Mouse (Mus musculus) cerebellum, adult 11 months (tissue): ENCODE data around the gene Mrpl49.

Source experiments
- DNase-seq: peaks from one replicate; pipeline ENCODE4 v3.0.0; 2022

Mrpl49 gene

GRCm38 (mm10) chr19:6035966-6036585 is 21.5 kb downstream of the Mrpl49 start:
- no peak for DNase-seq

- no peak for DNase-seq
These were observed 26.9 kb downstream of the Mrpl49 start for GRCm38 (mm10) chr19:6030520-6031280.

- no peak for DNase-seq
These were observed 28.2 kb downstream of the Mrpl49 start for GRCm38 (mm10) chr19:6029426-6029825.

GRCm38 (mm10) chr19:6028991-6029390 is 28.6 kb downstream of the Mrpl49 start:
- DNase-seq = no peak

GRCm38 (mm10) chr19:6023930-6024329 is 33.7 kb downstream of the Mrpl49 start:
- no peak for DNase-seq

- no peak for DNase-seq
These were observed 34.5 kb downstream of the Mrpl49 start for GRCm38 (mm10) chr19:6023059-6023458.

- no peak for DNase-seq
These were observed 37.3 kb downstream of the Mrpl49 start for GRCm38 (mm10) chr19:6020276-6020675.

- DNase-seq = peak; percentile 82
These were observed 39.2 kb downstream of the Mrpl49 start for GRCm38 (mm10) chr19:6018142-6019089.

- DNase-seq = no peak
These were observed 41.1 kb downstream of the Mrpl49 start for GRCm38 (mm10) chr19:6016532-6016931.

GRCm38 (mm10) chr19:6015511-6016315 is 41.9 kb downstream of the Mrpl49 start, which contains the start of gene Capn1:
Gene Capn1, minus strand, starts transcription at chr19:6015897.
- DNase-seq = peak; percentile 45

- peak; percentile 33 for DNase-seq
These were observed 42.5 kb downstream of the Mrpl49 start for GRCm38 (mm10) chr19:6014991-6015510.

- DNase-seq = peak; percentile 13
These were observed 43.9 kb downstream of the Mrpl49 start for GRCm38 (mm10) chr19:6013691-6014090.

GRCm38 (mm10) chr19:6009137-6009536 is 48.4 kb downstream of the Mrpl49 start:
- no peak for DNase-seq

- DNase-seq = no peak
These were observed 50.6 kb downstream of the Mrpl49 start for GRCm38 (mm10) chr19:6007013-6007412.

- no peak for DNase-seq
These were observed 52.0 kb downstream of the Mrpl49 start for GRCm38 (mm10) chr19:6005541-6005940.
